Mouse (Mus musculus): ENCODE data around the gene Smyd2.

DNA sequence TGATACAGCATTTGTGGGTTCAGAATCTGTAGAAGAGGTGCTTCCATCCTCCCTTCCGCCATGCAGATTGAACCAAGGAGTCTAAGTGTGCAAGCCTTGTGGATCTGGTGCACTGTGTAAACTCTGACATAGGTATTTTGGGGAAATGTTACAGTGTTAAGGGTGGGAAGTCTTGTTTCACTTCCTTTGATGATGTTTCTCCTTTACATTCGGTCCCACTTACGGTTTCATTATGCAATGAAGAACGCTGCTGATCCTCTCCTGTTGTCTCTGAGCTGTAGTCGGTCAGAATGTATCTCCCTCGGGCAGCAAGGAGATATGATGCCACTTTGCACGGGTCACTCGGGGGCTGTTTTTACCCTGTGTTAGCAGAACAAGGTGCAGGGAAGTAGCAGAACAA, 50.5 kb downstream of the Smyd2 start:
- TF ChIP-seq CTCF (IDR thresholded peaks at IDR 0.05; ENCODE audit: low read depth, low read length) (no peak), POLR2A (IDR thresholded peaks at IDR 0.05; ENCODE audit: extremely low read depth, insufficient read depth, low read length) (no peak)

All from liver, adult 2 months (tissue).